Mouse (Mus musculus): ENCODE measurements around the gene Tefm.

DNA sequence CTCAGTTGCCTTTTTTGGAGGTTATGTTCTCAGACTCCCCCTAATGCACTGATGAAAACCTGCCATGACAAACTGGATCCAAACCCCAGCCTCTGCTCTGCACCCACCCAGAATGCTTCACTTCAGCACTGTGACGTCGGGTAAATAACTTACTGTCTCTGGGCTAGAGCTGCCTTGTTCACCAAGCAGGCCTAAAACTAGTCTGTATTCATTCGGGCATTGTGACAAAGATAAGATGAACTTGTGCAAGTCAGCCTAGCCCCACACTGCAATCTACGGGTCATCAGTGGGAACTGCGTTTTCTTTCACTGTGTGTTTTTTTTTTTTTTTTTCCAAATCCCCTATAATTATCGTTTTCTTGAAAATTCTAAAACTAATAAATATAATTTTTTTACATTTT is 5.8 kb upstream of the Tefm start:
- TF ChIP-seq CHD2 (IDR thresholded peaks at IDR 0.05; ENCODE audit: low read depth, low read length) (no peak), ZC3H11A (IDR thresholded peaks at IDR 0.05; ENCODE audit: borderline replicate concordance, low read depth, low read length) (no peak), HCFC1 (IDR thresholded peaks at IDR 0.05; ENCODE audit: borderline replicate concordance, insufficient read depth, low read length) (no peak), MAFK (IDR thresholded peaks at IDR 0.05; ENCODE audit: insufficient read depth, low read depth, low read length) (no peak), ZNF384 (IDR thresholded peaks at IDR 0.05; ENCODE audit: low read depth, low read length) (no peak)
